Mouse (Mus musculus): ENCODE results near the gene Brsk2.

GRCm38 (mm10) chr7:142034198-142034597 lies 84.6 kb downstream of the Brsk2 start:
- TF ChIP-seq CTCF (IDR thresholded peaks at IDR 0.05; ENCODE audit: control insufficient read depth, insufficient read depth, insufficient replicate concordance, low read depth, low read length) (no peak), POLR2A (IDR thresholded peaks at IDR 0.05; ENCODE audit: control insufficient read depth, low read depth, low read length) (no peak)

All from testis, adult 2 months (tissue).